Mouse (Mus musculus) frontal cortex, postnatal 14 days (tissue): ENCODE measurements around the gene Ott.
"Not testable (repeated sequence)": the region's sequence is repeated elsewhere in the genome, so short reads cannot be mapped to it uniquely, and the experiment has no call there.

Experiments used
- DNase-seq, 2 experiments: peaks; one replicate each; pipeline ENCODE4 v3.0.0; 2022; ENCODE audit warnings: low spot score in 2 of 2

The Ott gene

GRCm38 (mm10) chrX:149073982-149074381, at the start of gene Ott:
Gene Ott, plus strand, starts transcription at chrX:149074282.
- not testable (repeated sequence) for DNase-seq
